Mouse (Mus musculus) bone marrow macrophage, adult 2 months (primary cell): ENCODE results near the gene Gga3.

Experiments
- CTCF ChIP-seq: IDR thresholded peaks from 2 replicates; pipeline ENCODE4 v1.5.1; 2012; ENCODE audit warnings: low read depth, mild to moderate bottlenecking, low read length, moderate library complexity
- POLR2A ChIP-seq: IDR thresholded peaks from 2 replicates; pipeline ENCODE4 v1.6.1; 2012; ENCODE audit warnings: mild to moderate bottlenecking, low read depth, low read length, borderline replicate concordance

DNA sequence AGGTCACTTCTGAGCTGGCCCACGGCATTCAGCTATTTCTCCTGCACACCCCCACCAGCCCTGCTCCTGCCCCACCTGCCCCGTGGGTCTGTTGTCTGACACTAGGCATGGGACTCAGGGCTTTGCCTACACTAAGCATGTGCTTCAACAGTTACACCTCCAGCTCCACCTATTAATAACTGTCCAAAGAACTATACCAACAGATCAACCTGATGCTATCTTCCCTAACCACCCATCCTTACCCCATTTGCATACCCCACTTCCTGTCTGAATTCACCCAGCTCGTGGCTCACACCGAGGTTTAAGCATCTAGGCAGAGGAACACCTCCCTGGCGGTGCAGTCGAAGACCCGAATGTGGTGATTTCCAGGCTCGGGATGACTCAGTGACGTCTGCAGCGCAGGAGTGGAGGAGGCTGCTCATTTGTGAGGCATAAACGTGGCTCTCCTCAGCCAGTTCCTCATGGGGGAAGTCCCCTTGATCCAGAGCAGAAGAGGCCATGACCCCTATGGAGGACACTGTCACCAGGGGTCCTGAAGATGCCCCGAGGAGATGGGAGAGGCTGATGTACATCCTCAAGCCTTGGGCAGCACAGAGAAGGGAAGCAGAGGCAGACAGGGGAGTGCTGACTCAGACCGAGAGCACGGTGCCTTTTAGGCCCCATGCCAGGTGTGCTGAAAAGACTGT lies 37.3 kb upstream of the Gga3 start:
- no peak for TF ChIP-seq POLR2A
- TF ChIP-seq CTCF = no peak
